Mouse (Mus musculus) liver, embryonic 14.5 days (tissue): ENCODE data around the gene Dmrta1.

Experiments
- CTCF ChIP-seq: IDR thresholded peaks from 2 replicates; pipeline ENCODE4 v1.5.1; 2016; ENCODE audit warnings: antibody characterized with exemption, low read depth, control low read depth
- EP300 ChIP-seq: IDR thresholded peaks from 2 replicates; pipeline ENCODE4 v1.6.1; 2016; ENCODE audit warnings: antibody characterized with exemption, low read depth

DNA sequence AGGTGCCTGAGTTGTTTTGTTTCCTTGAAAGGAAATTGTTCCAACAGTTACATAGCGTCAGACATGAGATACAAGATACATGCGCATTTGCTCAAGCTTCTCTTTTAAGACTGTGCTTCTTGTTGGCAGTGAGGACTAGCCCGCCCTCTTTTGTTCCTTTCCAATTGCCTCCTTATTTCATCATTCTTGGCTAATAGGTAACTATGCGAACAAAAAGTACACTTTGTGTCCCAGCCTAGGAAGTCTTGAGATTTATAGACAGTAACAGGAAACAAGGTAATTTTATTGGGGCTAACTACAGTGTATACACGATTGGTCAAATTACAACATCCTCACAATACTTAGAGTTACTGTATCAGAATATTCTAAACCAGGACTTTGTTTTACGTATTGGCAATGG lies 47.7 kb upstream of the Dmrta1 start:
- no peak for TF ChIP-seq EP300
- no peak for TF ChIP-seq CTCF
